Mouse (Mus musculus): Measurements from ENCODE around the gene Rplp0. TPM values are rescaled to one million over a fixed set of nuclear protein-coding genes. Genes with fewer than 3 reads are reported as not detected.
"Not testable (repeated sequence)": the region's sequence is repeated elsewhere in the genome, so short reads cannot be mapped to it uniquely, and the experiment has no call there.

The Rplp0 gene
- polyA plus RNA-seq, 1 experiment from 2014 or later = 1,268 TPM

DNA sequence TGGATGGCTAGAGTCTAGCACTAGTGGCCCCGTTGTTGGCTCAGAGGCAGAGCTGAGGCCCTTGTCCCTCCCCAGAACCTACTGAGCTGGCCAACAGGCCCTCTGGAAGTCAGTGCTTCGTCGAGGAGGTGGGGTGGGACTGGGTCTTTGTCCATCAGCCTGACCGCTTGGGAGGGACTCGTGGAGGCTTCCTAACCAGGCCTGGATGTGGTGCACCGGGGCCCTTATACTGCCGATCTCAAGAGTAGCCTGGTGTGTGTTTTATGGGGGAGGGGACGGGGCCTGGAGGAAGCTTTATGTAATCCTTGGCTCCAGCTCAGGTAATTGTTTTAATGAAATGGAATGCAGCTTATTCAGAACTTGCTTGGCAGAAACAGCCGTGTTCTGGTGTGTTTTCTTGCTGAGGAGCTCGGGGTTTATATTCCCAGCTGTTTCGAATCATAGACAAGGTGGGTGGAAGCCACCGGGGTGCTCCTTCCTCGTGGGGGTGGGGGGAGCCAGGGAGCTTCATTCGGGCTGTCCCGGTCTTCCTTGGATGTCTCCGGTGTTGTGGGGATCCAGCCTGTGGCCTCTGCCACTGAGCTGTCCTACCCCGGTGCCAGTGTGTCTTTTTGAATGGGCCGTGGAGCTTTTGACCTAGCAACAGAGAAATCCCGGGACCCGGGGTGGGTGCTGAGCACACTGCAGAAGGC lies 44.2 kb upstream of the Rplp0 start:
- peak overlapping the region; percentile 58 to 92 for H3K27ac ChIP-seq (replicated peaks in 1 of 2; ENCODE audit: control insufficient read depth in 1 of 2, insufficient read depth in 1 of 2, low read depth in 2 of 2, low read length in 2 of 2)
- H3K36me3 ChIP-seq (ENCODE audit: control insufficient read depth, insufficient read depth, low read length) = peaks cover 3% of the 10 kb centered on the region; the same call in 1 of the 2 replicates
- no peaks in the 10 kb centered on the region for H3K27me3 ChIP-seq (ENCODE audit: control insufficient read depth, insufficient read depth, low read length)
- H3K4me3 ChIP-seq (ENCODE audit: control insufficient read depth in 1 of 2, insufficient read depth in 1 of 2, low read depth in 1 of 2, low read length in 2 of 2) = no peak overlapping the region
- ATAC-seq (ENCODE audit: insufficient number of reproducible peaks, insufficient read depth, low FRiP score, low read depth) = peak; percentile 79
- H3K4me1 ChIP-seq (ENCODE audit: control insufficient read depth in 2 of 2, insufficient read depth in 2 of 2, low read length in 2 of 2) = peaks cover 25 to 35% of the 10 kb centered on the region in 2 experiments
- WGBS = 43% methylated on average over 20 of the region's 20 CpGs
- H3K4me2 ChIP-seq (ENCODE audit: low read length) = peak overlapping the region; percentile 39
- H3K9me3 ChIP-seq (ENCODE audit: control insufficient read depth, low read length) = no peaks in the 10 kb centered on the region
- peak overlapping the region; percentile 62 for H3K9ac ChIP-seq (ENCODE audit: low read length)

DNA sequence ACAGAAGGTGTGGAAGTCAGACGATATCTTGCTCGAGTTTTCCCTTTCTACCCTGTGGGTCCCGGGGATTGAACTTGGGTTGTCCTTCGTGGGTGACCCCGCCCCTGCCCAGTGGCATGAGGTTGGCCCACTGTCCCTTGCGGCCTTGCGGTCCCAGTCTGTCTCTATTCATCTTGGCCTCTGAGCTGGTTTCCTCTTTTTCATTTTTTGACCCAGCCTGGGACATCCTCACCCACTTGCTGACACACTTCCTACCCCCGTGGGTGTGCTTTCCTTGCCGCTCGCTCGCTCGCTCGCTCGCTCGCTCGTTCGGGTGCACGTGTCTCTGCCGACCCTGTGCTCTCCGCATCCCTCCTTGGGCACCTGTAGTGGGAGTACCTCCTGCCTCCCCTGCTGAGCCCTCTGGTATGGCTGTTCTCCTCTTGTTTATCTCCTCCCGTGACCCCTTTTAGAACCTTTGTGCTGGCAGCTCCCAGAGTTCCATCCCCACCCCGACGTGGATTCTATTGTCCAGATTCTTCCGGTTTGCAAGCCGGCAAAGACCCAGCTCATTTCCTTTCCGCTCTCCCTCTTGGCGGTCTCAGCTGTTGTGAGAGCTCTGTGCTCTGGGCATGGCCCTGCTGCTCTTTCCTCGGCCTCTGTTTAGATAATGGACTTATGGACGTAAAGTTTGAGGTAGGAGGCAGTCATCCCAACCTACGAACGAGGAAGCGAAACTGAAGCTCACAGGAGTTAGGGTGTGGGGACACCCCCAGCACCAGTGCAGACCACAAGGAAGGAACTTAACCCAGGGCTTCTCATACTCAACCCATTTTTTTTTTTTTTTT lies 43.0 kb upstream of the Rplp0 start:
- Histone ChIP-seq H3K4me2 (ENCODE audit: low read length) (peak overlapping the region; percentile 39; the same call in 1 of the 2 replicates), H3K27ac (replicated peaks in 1 of 2; ENCODE audit: control insufficient read depth in 1 of 2, insufficient read depth in 1 of 2, low read depth in 2 of 2, low read length in 2 of 2) (peak overlapping the region; percentile 78 to 92), H3K4me3 (ENCODE audit: control insufficient read depth in 1 of 2, insufficient read depth in 1 of 2, low read depth in 1 of 2, low read length in 2 of 2) (no peak overlapping the region), H3K9me3 (ENCODE audit: control insufficient read depth, low read length) (no peaks in the 10 kb centered on the region), H3K36me3 (ENCODE audit: control insufficient read depth, insufficient read depth, low read length) (peaks cover 3% of the 10 kb centered on the region; the same call in 1 of the 2 replicates), H3K9ac (ENCODE audit: low read length) (0 out of 2 replicates have a peak overlapping the region, but pooled peaks have one; percentile 22), H3K4me1 (ENCODE audit: control insufficient read depth in 2 of 2, insufficient read depth in 2 of 2, low read length in 2 of 2) (peaks cover 25 to 44% of the 10 kb centered on the region in 2 experiments), H3K27me3 (ENCODE audit: control insufficient read depth, insufficient read depth, low read length) (no peaks in the 10 kb centered on the region)
- 60% methylated on average over 32 of the region's 32 CpGs for WGBS
- ATAC-seq (ENCODE audit: insufficient number of reproducible peaks, insufficient read depth, low FRiP score, low read depth) = peak; percentile 41

DNA sequence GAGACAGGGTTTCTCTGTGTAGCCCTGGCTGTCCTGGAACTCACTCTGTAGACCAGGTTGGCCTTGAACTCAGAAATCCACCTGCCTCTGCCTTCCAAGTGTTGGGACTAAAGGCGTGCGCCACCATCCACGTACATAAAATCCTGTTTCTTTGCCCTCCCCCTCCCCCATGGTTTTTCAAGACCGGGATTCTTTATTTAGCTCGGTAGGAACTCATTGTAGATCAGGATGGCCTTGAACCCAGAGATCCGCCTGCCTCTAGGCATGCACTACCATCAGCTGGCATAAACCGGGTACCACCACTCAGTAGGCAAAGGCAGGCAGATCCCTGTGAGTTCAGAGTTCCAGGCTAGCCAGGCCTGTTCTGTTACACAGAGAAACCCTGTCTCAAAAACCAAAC lies 42.4 kb upstream of the Rplp0 start:
- Histone ChIP-seq H3K27ac (replicated peaks in 1 of 2; ENCODE audit: control insufficient read depth in 1 of 2, insufficient read depth in 1 of 2, low read depth in 2 of 2, low read length in 2 of 2) (peak overlapping the region; percentile 78 to 92), H3K4me3 (ENCODE audit: control insufficient read depth in 1 of 2, insufficient read depth in 1 of 2, low read depth in 1 of 2, low read length in 2 of 2) (no peak overlapping the region), H3K36me3 (ENCODE audit: control insufficient read depth, insufficient read depth, low read length) (peaks cover 3% of the 10 kb centered on the region; the same call in 1 of the 2 replicates), H3K4me2 (ENCODE audit: low read length) (no peak overlapping the region), H3K9me3 (ENCODE audit: control insufficient read depth, low read length) (no peaks in the 10 kb centered on the region), H3K4me1 (ENCODE audit: control insufficient read depth in 2 of 2, insufficient read depth in 2 of 2, low read length in 2 of 2) (peaks cover 25 to 47% of the 10 kb centered on the region in 2 experiments), H3K27me3 (ENCODE audit: control insufficient read depth, insufficient read depth, low read length) (no peaks in the 10 kb centered on the region), H3K9ac (ENCODE audit: low read length) (0 out of 2 replicates have a peak overlapping the region, but pooled peaks have one; percentile 22)
- 72% methylated on average over 7 of the region's 7 CpGs for WGBS
- no peak for ATAC-seq (ENCODE audit: insufficient number of reproducible peaks, insufficient read depth, low FRiP score, low read depth)

DNA sequence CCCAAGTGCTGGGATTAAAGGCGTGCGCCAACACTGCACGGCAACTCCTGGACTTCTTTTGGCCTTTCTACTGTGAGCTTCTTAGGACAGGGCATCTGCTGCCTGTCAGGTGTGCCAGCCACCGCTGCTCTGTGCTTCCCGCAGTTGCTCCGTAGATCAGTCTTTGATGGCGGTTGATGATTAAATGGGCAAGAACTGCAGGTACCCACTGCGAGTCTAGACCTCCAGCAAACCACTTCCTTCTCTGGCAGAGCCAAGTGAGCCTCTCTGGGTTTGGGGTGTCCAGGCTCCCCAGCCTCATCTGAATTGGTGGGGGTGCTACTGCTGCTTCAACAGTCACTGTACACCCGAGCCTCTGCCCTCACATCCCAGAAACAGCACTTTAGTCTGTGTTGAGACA lies 41.8 kb upstream of the Rplp0 start:
- Histone ChIP-seq H3K9me3 (ENCODE audit: control insufficient read depth, low read length) (no peaks in the 10 kb centered on the region), H3K4me1 (ENCODE audit: control insufficient read depth in 2 of 2, insufficient read depth in 2 of 2, low read length in 2 of 2) (peaks cover 29 to 53% of the 10 kb centered on the region in 2 experiments), H3K27ac (replicated peaks in 1 of 2; ENCODE audit: control insufficient read depth in 1 of 2, insufficient read depth in 1 of 2, low read depth in 2 of 2, low read length in 2 of 2) (peak overlapping the region in 1 of 2 experiments; percentile 92; a peak in 1 of 4 replicates), H3K4me2 (ENCODE audit: low read length) (no peak overlapping the region), H3K36me3 (ENCODE audit: control insufficient read depth, insufficient read depth, low read length) (peaks cover 3% of the 10 kb centered on the region; the same call in 1 of the 2 replicates), H3K4me3 (ENCODE audit: control insufficient read depth in 1 of 2, insufficient read depth in 1 of 2, low read depth in 1 of 2, low read length in 2 of 2) (no peak overlapping the region), H3K9ac (ENCODE audit: low read length) (no peak overlapping the region), H3K27me3 (ENCODE audit: control insufficient read depth, insufficient read depth, low read length) (no peaks in the 10 kb centered on the region)
- WGBS = 94% methylated on average over 9 of the region's 9 CpGs
- no peak for ATAC-seq (ENCODE audit: insufficient number of reproducible peaks, insufficient read depth, low FRiP score, low read depth)

DNA sequence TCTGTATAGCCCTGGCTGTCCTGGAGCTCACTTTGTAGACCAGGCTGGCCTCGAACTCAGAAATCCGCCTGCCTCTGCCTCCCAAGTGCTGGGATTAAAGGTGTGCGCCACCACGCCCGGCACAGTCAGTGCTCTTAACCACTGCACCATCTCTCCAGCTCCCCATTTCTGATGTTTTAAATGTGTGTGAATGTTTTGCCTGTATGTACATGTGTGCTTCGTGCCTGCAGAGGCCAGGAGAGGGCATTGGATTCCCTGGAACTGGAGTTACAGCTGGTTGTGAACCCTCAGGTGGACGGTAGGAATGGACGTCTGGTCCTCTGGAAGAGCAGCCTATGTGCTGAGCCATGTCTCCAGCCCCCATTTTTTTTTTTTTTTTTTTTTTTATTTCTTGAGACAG lies 41.1 kb upstream of the Rplp0 start:
- H3K27ac ChIP-seq (replicated peaks in 1 of 2; ENCODE audit: control insufficient read depth in 1 of 2, insufficient read depth in 1 of 2, low read depth in 2 of 2, low read length in 2 of 2); H3K9ac ChIP-seq (ENCODE audit: low read length); H3K9me3 ChIP-seq (ENCODE audit: control insufficient read depth, low read length); H3K36me3 ChIP-seq (ENCODE audit: control insufficient read depth, insufficient read depth, low read length); H3K27me3 ChIP-seq (ENCODE audit: control insufficient read depth, insufficient read depth, low read length); H3K4me2 ChIP-seq (ENCODE audit: low read length); ATAC-seq (ENCODE audit: insufficient number of reproducible peaks, insufficient read depth, low FRiP score, low read depth); H3K4me3 ChIP-seq (ENCODE audit: control insufficient read depth in 1 of 2, insufficient read depth in 1 of 2, low read depth in 1 of 2, low read length in 2 of 2): not testable (repeated sequence)
- WGBS = 94% methylated on average over 6 of the region's 8 CpGs
- H3K4me1 ChIP-seq (ENCODE audit: control insufficient read depth in 2 of 2, insufficient read depth in 2 of 2, low read length in 2 of 2) = peaks cover 33 to 60% of the 10 kb centered on the region in 2 experiments

DNA sequence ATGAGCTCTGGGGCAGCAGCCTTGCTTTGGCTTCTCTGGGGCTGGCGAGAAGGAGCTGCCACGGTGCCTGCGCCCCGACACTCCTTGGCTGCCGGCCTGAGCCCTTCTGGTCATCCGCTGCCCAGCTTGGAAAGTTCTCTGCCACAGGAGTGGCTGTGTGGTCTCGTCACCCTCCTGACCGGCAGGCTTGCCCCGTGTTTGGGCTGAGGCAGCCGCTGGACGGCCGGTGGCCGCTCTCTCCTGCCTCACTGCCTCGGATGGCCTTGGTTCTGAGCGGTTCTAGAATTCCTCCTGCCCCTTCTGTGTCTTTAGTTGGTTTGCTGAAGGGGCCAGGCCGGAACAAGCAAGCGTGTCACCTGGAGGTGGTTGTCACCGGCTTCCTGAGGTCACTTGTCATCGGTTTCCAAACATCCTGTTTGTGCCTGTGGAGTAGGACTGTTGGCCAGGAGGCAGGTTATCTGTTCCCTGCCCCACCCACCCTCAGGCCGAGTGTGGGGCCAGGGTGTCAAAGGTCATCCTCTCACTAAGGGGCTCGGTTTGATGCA lies 38.9 kb upstream of the Rplp0 start:
- Histone ChIP-seq H3K4me2 (ENCODE audit: low read length) (peak overlapping the region; percentile 26; the same call in 1 of the 2 replicates), H3K27ac (replicated peaks in 1 of 2; ENCODE audit: control insufficient read depth in 1 of 2, insufficient read depth in 1 of 2, low read depth in 2 of 2, low read length in 2 of 2) (peak overlapping the region; percentile 60 to 74), H3K9ac (ENCODE audit: low read length) (peak overlapping the region; percentile 47; the same call in 1 of the 2 replicates)

More for the DNA sequence above, 38.9 kb upstream of the Rplp0 start:
- WGBS = 47% methylated on average over 21 of the region's 21 CpGs
- H3K4me1 ChIP-seq (ENCODE audit: control insufficient read depth in 2 of 2, insufficient read depth in 2 of 2, low read length in 2 of 2) = peaks cover 23 to 64% of the 10 kb centered on the region in 2 experiments
- no peaks in the 10 kb centered on the region for H3K9me3 ChIP-seq (ENCODE audit: control insufficient read depth, low read length)
- peaks cover 3% of the 10 kb centered on the region; the same call in 1 of the 2 replicates for H3K36me3 ChIP-seq (ENCODE audit: control insufficient read depth, insufficient read depth, low read length)
- H3K27me3 ChIP-seq (ENCODE audit: control insufficient read depth, insufficient read depth, low read length) = no peaks in the 10 kb centered on the region
- no peak for ATAC-seq (ENCODE audit: insufficient number of reproducible peaks, insufficient read depth, low FRiP score, low read depth)
- H3K4me3 ChIP-seq (ENCODE audit: control insufficient read depth in 1 of 2, insufficient read depth in 1 of 2, low read depth in 1 of 2, low read length in 2 of 2) = no peak overlapping the region
